Mouse (Mus musculus) midbrain, embryonic 15.5 days (tissue): ENCODE data around the gene Gm21518. TPM values are rescaled to one million over a fixed set of nuclear protein-coding genes. Genes with fewer than 3 reads are reported as not detected.
"Not testable (repeated sequence)": the region's sequence is repeated elsewhere in the genome, so short reads cannot be mapped to it uniquely, and the experiment has no call there.

Experiments
- ATAC-seq: fragments of 200-750 bp; cut with Nextera tagmentation; replicated peaks from 2 replicates; pipeline ENCODE4 v1.8.0; 2017; ENCODE audit warnings: moderate TSS enrichment
- H3K27ac ChIP-seq: fragments of 300-500 bp; sonication (generic); 2 replicates; pipeline ENCODE4 v1.5.1; 2015; ENCODE audit warnings: mild to moderate bottlenecking, inconsistent platforms
- H3K27me3 ChIP-seq: fragments of 300-500 bp; sonication (generic); replicated peaks from 2 replicates; pipeline ENCODE4 v1.6.1; 2015; ENCODE audit warnings: inconsistent platforms
- H3K36me3 ChIP-seq: fragments of 300-500 bp; sonication (generic); replicated peaks from 2 replicates; pipeline ENCODE4 v1.6.1; 2015; ENCODE audit warnings: inconsistent platforms
- H3K4me1 ChIP-seq: fragments of 300-500 bp; sonication (generic); 2 replicates; pipeline ENCODE4 v1.6.1; 2015; ENCODE audit warnings: inconsistent platforms
- H3K4me2 ChIP-seq: fragments of 300-500 bp; sonication (generic); 2 replicates; pipeline ENCODE4 v1.6.1; 2015; ENCODE audit warnings: inconsistent platforms, mild to moderate bottlenecking, moderate library complexity
- H3K4me3 ChIP-seq: fragments of 300-500 bp; sonication (generic); 2 replicates; pipeline ENCODE4 v1.5.1; 2015; ENCODE audit warnings: mild to moderate bottlenecking, inconsistent platforms
- H3K9ac ChIP-seq: fragments of 300-500 bp; sonication (generic); 2 replicates; pipeline ENCODE4 v1.6.1; 2015; ENCODE audit warnings: mild to moderate bottlenecking, inconsistent platforms
- H3K9me3 ChIP-seq: fragments of 300-500 bp; sonication (generic); 2 replicates; pipeline ENCODE4 v1.6.1; 2016; ENCODE audit warnings: inconsistent platforms
- WGBS: fragments of 180-500 bp; shearing (Covaris S2); methylation state at CpG from one replicate; pipeline ENCODE4 v1.1.7; 2015; ENCODE audit warnings: mixed read lengths; 5-methylcytosine and 5-hydroxymethylcytosine counted together
- polyA plus RNA-seq: library from polyadenylated mRNA; unstranded; fragments of >200 nt; fragmentation: Nextera tagmentation; extraction: Ambion mirVana; gene quantifications from 2 replicates; pipeline ENCODE4 v1.2.1, GENCODE M21; 2015

The Gm21518 gene
- polyA plus RNA-seq: not detected in 2 replicates

- not testable (repeated sequence) for H3K9ac ChIP-seq, H3K36me3 ChIP-seq
- WGBS: no CpG with 5 or more reads among the region's 6 CpGs
These were observed at the start of gene Gm21518 for GRCm38 (mm10) chrY:62190566-62190965. Gm21518 (plus strand) TSS chrY:62190866.

More at GRCm38 (mm10) chrY:62190566-62190965, at the start of gene Gm21518:
- H3K4me2 ChIP-seq, ATAC-seq, H3K27ac ChIP-seq, H3K27me3 ChIP-seq, H3K9me3 ChIP-seq, H3K4me1 ChIP-seq, H3K4me3 ChIP-seq: not testable (repeated sequence)
